Mouse (Mus musculus): ENCODE data around the gene Zmym1. TPM values are rescaled to one million over a fixed set of nuclear protein-coding genes. Genes with fewer than 3 reads are reported as not detected.
A peak's percentile ranks its signal among the peaks of the same experiment; 100 is the strongest.

Zmym1 gene
- polyA plus RNA-seq, 1 experiment from 2014 or later = 33.0 TPM

- Histone ChIP-seq H3K4me3 (ENCODE audit: low read depth, low read length) (no peak overlapping the region), H3K9ac (ENCODE audit: low read length) (no peak overlapping the region), H3K4me1 (ENCODE audit: control insufficient read depth, insufficient read depth, low read length) (no peaks in the 10 kb centered on the region), H3K9me3 (ENCODE audit: control insufficient read depth, low read length) (no peaks in the 10 kb centered on the region), H3K36me3 (ENCODE audit: control insufficient read depth, insufficient read depth, low read length) (peaks cover 20% of the 10 kb centered on the region; the same call in 1 of the 2 replicates), H3K27me3 (ENCODE audit: control insufficient read depth, insufficient read depth, low read length) (no peaks in the 10 kb centered on the region), H3K27ac (ENCODE audit: low read depth, low read length) (no peak overlapping the region), H3K4me2 (no peak overlapping the region)
- peak; percentile 89 for DNase-seq (ENCODE audit: low spot score, missing footprints)
- 0 out of 2 replicates have a peak, but pooled peaks have one; percentile 15 for ATAC-seq (ENCODE audit: low FRiP score)
- 91% methylated on average over 8 of the region's 8 CpGs for WGBS
Observed at GRCm38 (mm10) chr4:127037908-127038827, 22.8 kb downstream of the Zmym1 start.

GRCm38 (mm10) chr4:127037158-127037557, 23.8 kb downstream of the Zmym1 start:
- H3K27ac ChIP-seq (ENCODE audit: low read depth, low read length) = no peak overlapping the region
- ATAC-seq (ENCODE audit: low FRiP score) = no peak
- no peak overlapping the region for H3K4me3 ChIP-seq (ENCODE audit: low read depth, low read length)
- no peak overlapping the region for H3K4me2 ChIP-seq
- H3K27me3 ChIP-seq (ENCODE audit: control insufficient read depth, insufficient read depth, low read length) = no peaks in the 10 kb centered on the region
- 93% methylated on average over 3 of the region's 3 CpGs for WGBS
- peak; percentile 88 for DNase-seq (ENCODE audit: low spot score, missing footprints)
- H3K36me3 ChIP-seq (ENCODE audit: control insufficient read depth, insufficient read depth, low read length) = peaks cover 23% of the 10 kb centered on the region; the same call in 1 of the 2 replicates
- no peak overlapping the region for H3K9ac ChIP-seq (ENCODE audit: low read length)
- H3K4me1 ChIP-seq (ENCODE audit: control insufficient read depth, insufficient read depth, low read length) = no peaks in the 10 kb centered on the region
- no peaks in the 10 kb centered on the region for H3K9me3 ChIP-seq (ENCODE audit: control insufficient read depth, low read length)

DNA sequence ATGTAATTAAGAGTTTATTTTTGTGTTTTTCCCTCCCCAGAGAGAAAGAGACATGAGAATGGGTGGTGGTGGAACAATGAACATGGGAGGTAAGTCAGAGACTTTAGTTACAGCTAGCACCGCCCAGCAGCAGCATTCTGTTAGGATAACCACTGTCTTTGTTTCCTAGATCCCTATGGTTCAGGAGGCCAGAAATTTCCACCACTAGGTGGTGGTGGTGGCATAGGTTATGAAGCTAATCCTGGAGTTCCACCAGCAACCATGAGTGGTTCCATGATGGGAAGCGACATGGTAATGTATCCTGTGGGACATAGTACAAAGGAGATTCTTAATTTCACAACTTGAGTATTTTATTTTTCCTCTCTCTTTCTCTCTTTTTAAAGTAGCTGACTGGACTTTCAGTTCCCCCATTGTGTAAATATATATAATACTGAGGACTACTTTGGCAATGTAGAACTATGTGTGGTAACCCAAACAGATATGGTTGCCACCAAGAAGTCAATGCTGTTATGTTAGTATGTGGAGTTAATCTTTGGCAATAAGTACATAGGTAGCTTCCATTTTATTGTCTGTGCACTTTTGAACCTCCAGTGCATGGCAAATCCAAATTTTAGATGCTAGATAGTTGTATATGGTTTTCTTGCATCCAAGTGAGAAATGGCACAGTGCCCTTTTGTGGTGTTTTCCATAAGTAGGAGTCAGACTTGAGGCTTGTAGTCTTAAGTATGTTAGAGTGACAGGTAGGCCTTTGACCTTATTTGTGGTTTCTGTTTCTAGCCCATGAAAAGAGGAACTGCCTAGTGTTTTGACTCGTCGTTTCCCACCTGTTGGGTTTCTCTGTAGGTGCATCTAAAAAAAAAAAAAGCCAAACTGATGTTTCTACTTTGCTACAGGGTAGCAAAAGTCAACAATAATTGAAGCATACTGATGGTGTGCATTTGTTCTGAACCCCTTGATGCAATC, 33.4 kb downstream of the Zmym1 start:
- no peaks in the 10 kb centered on the region for H3K9me3 ChIP-seq (ENCODE audit: control insufficient read depth, low read length)
- no peak overlapping the region for H3K9ac ChIP-seq (ENCODE audit: low read length)
- H3K36me3 ChIP-seq (ENCODE audit: control insufficient read depth, insufficient read depth, low read length) = peaks cover 45% of the 10 kb centered on the region
- 79% methylated on average over 4 of the region's 4 CpGs for WGBS
- no peak overlapping the region for H3K27ac ChIP-seq (ENCODE audit: low read depth, low read length)
- peaks cover 15% of the 10 kb centered on the region for H3K4me1 ChIP-seq (ENCODE audit: control insufficient read depth, insufficient read depth, low read length)
- ATAC-seq (ENCODE audit: low FRiP score) (peak; percentile 35; the same call in 1 of the 2 replicates), DNase-seq (ENCODE audit: low spot score, missing footprints) (peak; percentile 92)
- H3K4me2 ChIP-seq = no peak overlapping the region
- no peak overlapping the region for H3K4me3 ChIP-seq (ENCODE audit: low read depth, low read length)
- no peaks in the 10 kb centered on the region for H3K27me3 ChIP-seq (ENCODE audit: control insufficient read depth, insufficient read depth, low read length)

DNA sequence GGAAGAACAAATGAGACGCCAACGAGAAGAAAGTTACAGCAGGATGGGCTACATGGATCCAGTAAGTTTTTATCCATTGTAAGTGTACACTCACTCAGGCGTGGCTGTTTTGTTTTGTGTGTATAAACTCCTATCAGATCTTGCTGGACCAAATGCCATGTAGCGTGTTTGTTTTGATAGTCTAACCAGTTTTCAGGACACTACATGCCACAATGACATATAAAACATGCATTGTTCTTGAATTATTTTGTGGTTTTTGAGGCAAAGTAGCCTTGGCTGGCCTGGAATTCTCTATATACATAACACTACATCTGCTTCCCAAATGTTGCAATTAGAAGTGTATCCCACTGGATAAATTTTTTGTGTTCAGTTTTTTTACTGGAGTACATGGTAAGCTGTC, 34.1 kb downstream of the Zmym1 start:
- H3K9ac ChIP-seq (ENCODE audit: low read length) = no peak overlapping the region
- no peak overlapping the region for H3K4me3 ChIP-seq (ENCODE audit: low read depth, low read length)
- DNase-seq (ENCODE audit: low spot score, missing footprints) (peak; percentile 83), ATAC-seq (ENCODE audit: low FRiP score) (no peak)
- H3K4me1 ChIP-seq (ENCODE audit: control insufficient read depth, insufficient read depth, low read length) = peaks cover 15% of the 10 kb centered on the region
- H3K27ac ChIP-seq (ENCODE audit: low read depth, low read length) = no peak overlapping the region
- no peak overlapping the region for H3K4me2 ChIP-seq
- no peaks in the 10 kb centered on the region for H3K9me3 ChIP-seq (ENCODE audit: control insufficient read depth, low read length)
- H3K36me3 ChIP-seq (ENCODE audit: control insufficient read depth, insufficient read depth, low read length) = peaks cover 41% of the 10 kb centered on the region
- 95% methylated on average over 4 of the region's 4 CpGs for WGBS
- no peaks in the 10 kb centered on the region for H3K27me3 ChIP-seq (ENCODE audit: control insufficient read depth, insufficient read depth, low read length)

GRCm38 (mm10) chr4:127024240-127024639, 36.7 kb downstream of the Zmym1 start:
- Histone ChIP-seq H3K9me3 (ENCODE audit: control insufficient read depth, low read length) (no peaks in the 10 kb centered on the region), H3K4me2 (peak overlapping the region; percentile 89), H3K4me3 (ENCODE audit: low read depth, low read length) (peak overlapping the region; percentile 100), H3K27ac (ENCODE audit: low read depth, low read length) (no peak overlapping the region), H3K9ac (ENCODE audit: low read length) (no peak overlapping the region; the same call in 1 of the 2 replicates), H3K36me3 (ENCODE audit: control insufficient read depth, insufficient read depth, low read length) (peaks cover 34% of the 10 kb centered on the region), H3K27me3 (ENCODE audit: control insufficient read depth, insufficient read depth, low read length) (no peaks in the 10 kb centered on the region), H3K4me1 (ENCODE audit: control insufficient read depth, insufficient read depth, low read length) (peaks cover 15% of the 10 kb centered on the region)
- 82% methylated on average over 1 of the region's 1 CpGs for WGBS
- ATAC-seq (ENCODE audit: low FRiP score) = no peak
- DNase-seq (ENCODE audit: low spot score, missing footprints) = peak; percentile 84

GRCm38 (mm10) chr4:127023201-127023600, 37.8 kb downstream of the Zmym1 start:
- 6% methylated on average over 9 of the region's 9 CpGs for WGBS
- DNase-seq (ENCODE audit: low spot score, missing footprints) = peak; percentile 90
- no peak for ATAC-seq (ENCODE audit: low FRiP score)
- H3K4me2 ChIP-seq = peak overlapping the region; percentile 89
- H3K4me3 ChIP-seq (ENCODE audit: low read depth, low read length) = peak overlapping the region; percentile 100
- H3K36me3 ChIP-seq (ENCODE audit: control insufficient read depth, insufficient read depth, low read length) = peaks cover 29% of the 10 kb centered on the region
- H3K27me3 ChIP-seq (ENCODE audit: control insufficient read depth, insufficient read depth, low read length) = no peaks in the 10 kb centered on the region
- H3K9me3 ChIP-seq (ENCODE audit: control insufficient read depth, low read length) = no peaks in the 10 kb centered on the region
- H3K9ac ChIP-seq (ENCODE audit: low read length) = peak overlapping the region; percentile 100
- H3K27ac ChIP-seq (ENCODE audit: low read depth, low read length) = no peak overlapping the region
- peaks cover 15% of the 10 kb centered on the region for H3K4me1 ChIP-seq (ENCODE audit: control insufficient read depth, insufficient read depth, low read length)

GRCm38 (mm10) chr4:127021989-127022626, 38.8 kb downstream of the Zmym1 start:
- Histone ChIP-seq H3K4me1 (ENCODE audit: control insufficient read depth, insufficient read depth, low read length) (peaks cover 15% of the 10 kb centered on the region), H3K27me3 (ENCODE audit: control insufficient read depth, insufficient read depth, low read length) (no peaks in the 10 kb centered on the region), H3K4me3 (ENCODE audit: low read depth, low read length) (peak overlapping the region; percentile 100), H3K36me3 (ENCODE audit: control insufficient read depth, insufficient read depth, low read length) (peaks cover 19% of the 10 kb centered on the region), H3K27ac (ENCODE audit: low read depth, low read length) (peak overlapping the region; percentile 96), H3K4me2 (peak overlapping the region; percentile 89), H3K9me3 (ENCODE audit: control insufficient read depth, low read length) (no peaks in the 10 kb centered on the region), H3K9ac (ENCODE audit: low read length) (peak overlapping the region; percentile 100)
- DNase-seq (ENCODE audit: low spot score, missing footprints) = peak; percentile 97
- WGBS = under 1% methylated on average over 50 of the region's 53 CpGs
- peak; percentile 78 for ATAC-seq (ENCODE audit: low FRiP score)

DNA sequence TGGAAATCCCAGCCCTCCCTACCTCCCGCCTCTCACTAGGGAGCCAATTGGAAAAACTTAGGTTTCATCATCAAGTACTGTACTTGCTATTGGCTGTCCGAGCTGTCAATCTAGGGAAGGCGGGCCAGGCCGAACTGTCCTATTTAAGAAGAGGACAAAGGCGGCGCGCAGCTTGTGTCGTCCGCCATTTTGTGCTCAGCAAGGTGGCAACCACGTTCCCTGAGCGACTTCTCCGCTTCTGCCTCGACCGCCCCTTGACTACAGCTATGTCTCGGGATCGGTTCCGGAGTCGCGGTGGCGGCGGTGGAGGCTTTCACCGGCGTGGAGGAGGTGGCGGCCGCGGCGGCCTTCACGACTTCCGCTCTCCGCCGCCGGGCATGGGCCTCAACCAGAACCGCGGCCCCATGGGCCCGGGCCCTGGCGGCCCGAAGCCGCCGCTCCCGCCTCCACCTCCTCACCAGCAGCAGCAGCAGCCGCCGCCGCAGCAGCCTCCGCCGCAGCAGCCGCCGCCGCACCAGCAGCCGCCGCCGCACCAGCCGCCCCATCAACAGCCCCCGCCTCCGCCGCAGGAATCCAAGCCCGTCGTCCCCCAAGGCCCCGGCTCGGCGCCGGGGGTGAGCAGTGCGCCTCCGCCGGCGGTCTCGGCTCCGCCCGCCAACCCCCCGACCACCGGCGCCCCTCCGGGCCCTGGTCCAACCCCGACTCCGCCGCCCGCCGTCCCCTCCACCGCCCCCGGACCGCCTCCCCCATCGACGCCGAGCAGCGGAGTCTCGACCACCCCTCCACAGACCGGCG, 39.6 kb downstream of the Zmym1 start, which contains the start of gene Sfpq:
Gene Sfpq, plus strand, starts transcription at position 174 of the 795 bp plus-strand sequence.
- WGBS = 0% methylated on average over 56 of the region's 87 CpGs
- peak within 1 kb of the TSS; percentile 100 for H3K4me3 ChIP-seq (ENCODE audit: low read depth, low read length)

More for the DNA sequence above, 39.6 kb downstream of the Zmym1 start, which contains the start of gene Sfpq:
- Histone ChIP-seq H3K27ac (ENCODE audit: low read depth, low read length) (peak within 1 kb of the TSS; percentile 96), H3K9me3 (ENCODE audit: control insufficient read depth, low read length) (no peaks in the 10 kb centered on the region), H3K27me3 (ENCODE audit: control insufficient read depth, insufficient read depth, low read length) (no peaks in the 10 kb centered on the region), H3K4me2 (peak within 1 kb of the TSS; percentile 89), H3K36me3 (ENCODE audit: control insufficient read depth, insufficient read depth, low read length) (peaks cover 13% of the 10 kb centered on the region; the same call in 1 of the 2 replicates), H3K9ac (ENCODE audit: low read length) (peak within 1 kb of the TSS; percentile 100), H3K4me1 (ENCODE audit: control insufficient read depth, insufficient read depth, low read length) (peaks cover 15% of the 10 kb centered on the region)
- DNase-seq (ENCODE audit: low spot score, missing footprints) (peak; percentile 100), ATAC-seq (ENCODE audit: low FRiP score) (peak; percentile 96)

All from midbrain, embryonic 11.5 days (tissue).